Mouse (Mus musculus) forelimb bud, embryonic 11.5 days (tissue): ENCODE measurements at regions not wholly inside any gene's neighbourhood (a gene's known extent, or its start where the extent isn't known, plus 50 kb on each side); places are given as distances from the start of the nearest gene placed in this dataset.
"Not testable (repeated sequence)": the region's sequence is repeated elsewhere in the genome, so short reads cannot be mapped to it uniquely, and the experiment has no call there.

Experiments used
- DNase-seq: peaks from one replicate; pipeline ENCODE4 v3.0.0-alpha.2; 2012; ENCODE audit warnings: low read depth, low spot score

DNA sequence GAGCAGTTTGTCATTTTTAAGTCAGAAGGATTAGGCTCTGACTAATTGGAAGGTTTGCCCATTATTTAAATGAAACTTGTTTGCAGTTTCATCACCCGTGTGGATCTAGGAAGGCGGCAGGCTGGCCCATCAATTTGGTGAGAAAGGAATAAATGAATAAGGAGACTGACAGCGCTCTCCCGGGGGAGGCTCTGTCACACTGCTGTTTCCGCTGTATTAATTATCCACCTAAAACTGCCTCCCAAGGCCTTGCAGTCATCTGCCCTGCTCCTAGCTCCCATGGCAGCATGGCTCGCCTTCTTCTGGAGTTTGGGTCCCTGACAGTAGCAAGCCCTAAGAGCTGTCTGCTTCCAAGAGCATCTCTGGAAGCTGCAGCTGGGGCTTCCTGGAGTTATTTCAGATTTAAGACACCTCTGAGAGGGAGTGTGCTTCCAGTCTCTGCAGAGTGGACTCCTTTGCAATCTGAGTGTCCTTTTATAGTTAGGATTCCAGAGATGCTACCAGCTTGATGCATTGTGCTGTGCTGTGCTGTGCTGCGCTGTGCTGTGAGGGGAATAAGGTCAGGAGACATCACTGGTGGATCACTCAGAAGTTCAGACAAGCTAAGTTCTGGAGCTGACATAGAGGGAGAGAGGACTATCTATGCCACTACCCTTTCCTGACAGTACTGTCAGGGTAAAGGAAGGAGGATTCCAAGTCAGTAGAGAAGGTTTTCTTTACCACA lies 452.9 kb upstream of the Arid1b start:
- no peak for DNase-seq

DNA sequence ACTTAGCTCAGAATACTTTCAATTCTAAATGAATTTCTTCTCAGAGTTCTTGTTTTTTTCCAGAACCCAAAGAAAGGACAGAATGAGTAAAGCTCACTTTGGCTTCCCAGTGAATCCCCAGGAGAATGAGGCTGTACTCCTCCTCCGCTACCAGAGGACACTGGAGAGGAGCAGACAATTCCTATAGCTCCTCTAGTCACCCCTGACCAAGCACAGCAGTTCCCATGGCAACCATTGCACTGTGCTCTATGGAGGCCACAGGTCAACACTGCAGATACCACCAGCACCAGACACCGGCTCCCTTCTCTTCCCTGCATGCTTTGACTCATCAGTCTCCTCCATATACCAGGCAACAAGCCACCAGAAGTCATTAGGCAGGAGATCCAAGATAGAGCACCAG lies 447.6 kb upstream of the Arid1b start:
- no peak for DNase-seq

DNA sequence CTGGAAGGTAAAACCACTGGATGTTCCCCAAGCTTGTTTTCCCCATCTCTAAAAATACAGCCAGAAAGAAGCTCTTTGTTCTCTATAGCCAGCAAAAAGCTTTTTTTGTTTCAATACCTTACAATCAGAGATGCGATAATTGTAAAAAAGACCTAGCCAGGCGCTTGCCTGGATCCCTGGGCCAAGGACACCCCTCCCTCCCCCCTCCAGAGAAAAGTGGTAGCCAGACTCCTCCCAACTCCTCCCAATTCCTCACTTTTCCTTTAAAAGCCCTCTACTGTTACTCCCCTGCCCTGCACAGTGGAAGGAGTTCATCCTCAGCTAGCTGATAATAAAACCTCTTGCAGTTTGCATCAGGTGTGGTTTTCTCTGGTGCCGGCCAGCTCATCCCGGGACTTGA lies 441.1 kb upstream of the Arid1b start:
- DNase-seq = not testable (repeated sequence)

DNA sequence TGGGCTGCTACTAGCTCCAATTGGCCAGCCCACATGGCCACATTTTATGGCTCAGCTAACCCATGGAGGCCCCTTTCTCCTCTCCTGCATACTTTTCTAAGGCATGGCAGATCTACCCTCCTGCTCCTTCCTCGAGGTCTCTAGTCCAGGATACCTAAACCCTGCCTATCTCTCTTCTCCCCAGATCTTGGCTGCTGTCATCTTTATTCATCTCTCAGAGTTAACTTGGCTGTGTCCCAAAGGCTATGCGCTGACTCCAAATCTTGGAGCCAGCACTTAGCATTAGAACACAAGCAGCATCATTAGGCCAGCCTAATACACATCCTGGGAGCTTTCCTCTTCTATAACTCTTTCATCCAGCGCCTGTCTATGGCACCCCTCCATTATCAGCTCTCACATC lies 430.5 kb upstream of the Arid1b start:
- no peak for DNase-seq

DNA sequence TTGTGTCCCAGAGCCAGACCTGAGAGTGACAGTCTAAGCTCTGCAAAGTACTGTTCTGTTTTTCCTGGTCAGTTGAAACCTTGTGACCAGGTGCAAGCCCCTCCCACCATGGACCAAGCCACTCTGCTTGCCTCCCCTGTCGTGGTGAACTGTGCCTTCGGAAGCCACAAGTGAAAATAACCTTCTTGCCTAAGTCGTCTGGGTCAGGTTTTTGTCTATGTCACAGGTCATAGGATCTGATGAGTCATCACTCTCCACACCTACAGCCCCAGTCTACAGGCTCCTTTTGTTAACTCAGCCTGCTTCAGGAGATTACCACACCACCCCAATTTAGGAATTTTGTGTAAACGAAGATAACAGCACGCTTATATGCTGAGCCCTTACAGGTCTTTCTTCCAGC lies 417.2 kb upstream of the Arid1b start:
- DNase-seq = no peak

DNA sequence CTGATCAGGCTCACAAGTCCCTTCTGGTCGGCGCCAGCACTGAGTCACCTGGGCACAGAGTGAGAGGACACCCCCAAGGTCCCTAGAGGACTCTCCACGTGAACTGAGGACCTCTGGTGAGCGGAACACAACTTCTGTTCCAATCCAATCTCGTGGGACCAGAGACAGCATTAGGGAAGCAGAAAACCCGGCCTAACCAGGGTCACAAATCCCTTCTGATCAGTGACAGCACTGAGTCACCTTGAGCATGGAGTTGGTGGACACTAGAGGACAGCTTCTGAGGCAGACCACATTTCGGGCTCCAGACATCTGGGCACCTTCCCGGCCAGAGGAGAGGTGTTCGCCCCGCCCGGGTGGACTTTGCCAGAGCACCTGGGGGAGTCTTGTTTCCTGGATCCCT lies 412.3 kb upstream of the Arid1b start:
- no peak for DNase-seq

DNA sequence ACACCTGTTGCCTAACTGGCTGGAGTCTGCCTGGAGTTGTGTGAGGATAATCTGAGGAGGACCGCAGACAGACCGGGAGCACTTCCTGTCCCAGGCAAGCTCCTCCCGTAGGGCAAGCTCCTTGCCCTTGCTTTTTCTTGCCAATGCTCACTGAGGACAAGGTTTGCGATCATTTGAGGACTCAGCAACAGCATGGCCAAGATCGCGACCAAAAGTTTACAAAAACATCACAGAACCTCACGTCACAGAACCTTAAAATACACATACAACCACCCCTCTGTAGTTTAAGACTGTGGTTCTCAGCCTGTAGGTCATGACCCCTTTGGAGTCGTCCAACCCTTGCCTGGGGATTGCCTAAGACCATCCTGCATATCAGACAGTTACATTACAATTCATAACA lies 383.7 kb upstream of the Arid1b start:
- no peak for DNase-seq

DNA sequence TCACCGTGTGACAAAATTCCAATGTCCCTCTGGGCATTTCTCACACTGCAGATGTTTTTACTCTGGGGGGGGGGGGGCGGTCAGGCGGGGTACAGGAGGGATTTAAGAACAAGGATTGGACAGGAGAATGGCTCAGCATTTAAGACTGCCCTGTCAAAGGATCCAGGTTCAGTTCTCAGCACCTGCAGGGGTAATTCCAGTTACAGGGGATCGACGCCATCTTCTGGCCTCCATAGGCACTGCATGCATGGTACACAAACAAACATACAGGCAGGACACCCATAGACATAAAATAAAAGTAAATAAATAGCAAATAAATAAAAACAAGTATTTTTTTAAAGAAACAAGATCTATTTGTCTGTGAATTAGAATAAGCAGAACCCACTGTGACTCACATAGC lies 383.1 kb upstream of the Arid1b start:
- DNase-seq = no peak

DNA sequence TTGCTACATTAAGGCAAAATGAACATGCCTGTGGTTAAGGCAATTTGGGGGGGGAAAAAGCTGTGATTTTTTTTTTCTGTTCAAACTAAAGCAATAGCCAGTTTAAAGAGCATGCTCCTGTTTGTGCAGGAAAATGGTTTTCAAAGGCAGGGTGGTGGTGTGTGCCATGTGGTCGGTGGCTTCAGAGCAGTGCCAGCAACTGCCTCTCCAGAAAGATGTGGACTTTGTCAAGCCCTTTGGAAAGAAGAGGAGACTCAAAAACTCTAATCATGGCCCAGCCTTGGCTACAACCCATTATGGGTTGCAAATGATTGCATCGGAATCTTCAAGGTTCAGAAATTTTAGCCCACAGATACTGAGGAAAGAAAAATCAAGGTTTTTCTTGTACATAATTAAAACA lies 382.4 kb upstream of the Arid1b start:
- DNase-seq = no peak

DNA sequence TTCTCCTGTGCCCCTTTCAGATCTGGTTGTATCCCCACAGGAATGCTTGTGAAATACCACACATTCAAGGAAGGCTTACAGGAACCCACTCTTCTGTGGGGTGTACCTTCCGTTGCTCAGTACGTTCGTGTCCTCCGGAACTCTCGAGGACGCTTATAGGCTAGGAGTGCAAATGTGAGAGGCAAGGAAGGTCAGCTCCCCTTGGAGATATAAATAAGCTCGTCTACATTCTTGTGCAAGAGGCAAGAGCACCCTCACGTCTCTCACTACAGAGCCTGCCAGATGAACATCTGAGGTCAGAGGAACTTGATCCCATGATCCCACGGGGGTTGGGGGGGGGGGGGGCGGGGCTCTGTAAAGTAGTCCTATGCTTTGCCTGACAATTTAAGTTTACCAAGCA lies 382.0 kb upstream of the Arid1b start:
- no peak for DNase-seq

DNA sequence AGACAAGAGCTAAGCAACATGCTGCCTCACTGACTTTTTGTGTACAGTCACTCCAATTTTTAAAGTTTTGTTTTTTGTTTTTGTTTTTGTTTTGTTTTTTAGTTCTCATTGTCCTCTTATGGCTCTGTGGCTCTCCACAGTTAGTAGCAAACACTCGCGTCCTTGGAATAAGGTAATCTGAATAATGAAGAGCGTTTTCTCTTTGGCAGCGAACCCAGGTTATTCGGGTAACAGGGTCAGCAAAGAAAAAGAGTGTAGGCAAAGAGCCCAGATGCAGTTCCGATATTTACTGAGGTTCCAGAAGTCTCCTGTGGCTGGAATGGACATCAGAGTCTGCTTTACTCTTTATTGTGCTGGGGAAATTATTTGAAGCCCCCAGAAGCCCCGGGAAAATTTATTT lies 381.4 kb upstream of the Arid1b start:
- no peak for DNase-seq

DNA sequence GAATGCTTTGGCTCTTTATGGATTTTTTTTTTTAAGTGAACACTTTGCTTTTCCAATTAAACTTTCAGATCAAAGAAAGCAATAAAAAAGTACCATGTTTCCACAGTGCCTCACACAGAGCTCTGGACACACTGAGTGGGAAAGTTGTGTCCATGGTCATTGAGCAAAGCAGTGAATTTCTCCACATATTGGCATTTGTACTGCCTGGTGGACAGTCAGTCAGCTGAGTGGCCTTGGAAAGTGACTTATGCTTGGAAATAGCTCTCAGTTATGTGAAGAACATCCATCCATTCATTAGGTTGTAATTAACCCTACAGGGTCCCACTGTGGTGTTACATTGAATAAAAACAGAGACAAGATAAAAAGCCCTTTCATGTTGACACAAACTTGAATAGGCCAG lies 373.8 kb upstream of the Arid1b start:
- DNase-seq = no peak

DNA sequence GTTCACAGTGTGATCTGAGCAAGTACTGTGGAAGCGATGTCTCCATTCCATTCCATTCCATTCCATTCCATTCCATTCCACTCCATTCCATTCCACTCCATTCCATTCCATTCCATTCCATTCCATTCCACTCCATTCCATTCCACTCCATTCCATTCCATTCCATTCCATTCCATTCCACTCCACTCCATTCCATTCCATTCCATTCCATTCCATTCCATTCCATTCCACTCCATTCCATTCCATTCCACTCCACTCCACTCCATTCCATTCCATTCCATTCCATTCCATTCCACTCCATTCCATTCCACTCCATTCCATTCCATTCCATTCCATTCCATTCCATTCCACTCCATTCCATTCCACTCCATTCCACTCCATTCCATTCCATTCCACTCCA lies 368.0 kb upstream of the Arid1b start:
- DNase-seq = not testable (repeated sequence)

DNA sequence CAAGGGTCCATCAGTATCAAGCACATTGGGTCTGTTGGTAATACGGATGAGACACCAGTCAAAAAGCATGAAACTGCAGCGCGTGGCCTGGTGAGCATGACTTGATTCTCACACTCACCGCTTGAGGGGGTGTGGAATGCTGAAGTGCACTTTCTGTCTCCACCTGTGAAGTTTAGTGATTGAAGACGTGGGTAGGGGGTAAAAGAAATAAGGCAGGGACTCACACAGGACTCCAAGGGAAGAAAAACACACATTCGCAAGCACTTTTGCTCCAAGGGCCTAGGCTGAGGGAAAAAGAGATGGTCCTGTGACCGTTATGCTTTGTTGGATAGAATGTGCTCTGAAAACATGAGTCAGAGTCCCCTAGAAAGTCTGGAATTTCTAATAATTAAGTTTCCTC lies 366.6 kb upstream of the Arid1b start:
- DNase-seq = no peak

DNA sequence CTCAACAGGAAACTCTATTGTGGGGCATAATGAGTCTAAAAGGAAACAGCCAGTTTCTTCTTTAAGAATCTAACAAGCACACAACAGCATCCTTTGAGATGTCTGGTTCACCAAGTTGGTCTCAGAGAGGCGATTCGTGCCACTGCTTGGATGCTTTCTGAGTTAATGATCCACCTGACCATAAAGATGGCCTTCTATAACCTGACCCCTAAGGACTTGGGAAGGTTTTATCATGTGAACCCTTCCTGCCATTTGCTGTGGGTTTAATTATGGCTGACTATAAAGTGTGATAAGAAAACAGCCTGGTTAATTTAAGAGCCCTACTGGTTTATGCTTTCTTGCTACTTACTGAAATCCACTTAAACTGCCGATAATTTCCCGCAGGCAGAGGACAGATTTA lies 363.0 kb upstream of the Arid1b start:
- peak; percentile 2 for DNase-seq

DNA sequence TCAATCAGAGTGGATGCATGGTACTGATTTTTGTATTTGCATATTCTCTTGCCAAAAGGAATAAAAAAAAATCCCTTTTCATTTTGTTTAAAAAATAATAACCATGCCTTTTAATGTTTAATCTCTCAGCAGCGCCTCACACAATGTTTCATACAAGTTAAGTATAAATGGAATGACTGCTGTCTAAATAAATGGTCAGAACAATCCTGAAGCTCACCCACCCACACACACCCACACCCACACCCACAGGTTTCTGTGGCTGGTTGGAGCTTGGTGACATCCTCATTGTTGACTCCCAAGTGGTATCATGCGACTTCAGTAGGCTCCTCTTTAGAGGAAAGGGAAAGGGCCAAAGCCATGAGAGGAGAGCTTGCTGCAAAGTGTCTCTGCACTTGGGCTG lies 361.6 kb upstream of the Arid1b start:
- no peak for DNase-seq

DNA sequence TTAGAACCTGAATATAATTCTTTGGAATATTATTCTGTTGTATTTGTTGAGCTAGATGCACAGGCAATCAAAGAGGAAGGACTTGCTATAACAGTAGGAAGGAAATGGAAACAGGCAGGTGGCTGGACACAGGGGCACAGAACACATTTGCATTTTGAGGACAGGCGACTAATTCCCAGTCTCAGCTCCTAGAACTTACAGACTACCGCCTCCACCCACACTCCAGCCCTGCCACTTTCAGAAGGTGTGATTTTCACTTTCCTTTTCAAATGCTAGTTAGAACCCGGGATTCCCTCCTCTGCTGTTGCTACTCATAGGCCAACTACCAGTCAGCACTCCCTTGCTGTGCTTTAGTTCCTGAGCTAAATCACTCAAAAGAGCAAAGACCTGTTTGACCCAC lies 360.4 kb upstream of the Arid1b start:
- DNase-seq = no peak

DNA sequence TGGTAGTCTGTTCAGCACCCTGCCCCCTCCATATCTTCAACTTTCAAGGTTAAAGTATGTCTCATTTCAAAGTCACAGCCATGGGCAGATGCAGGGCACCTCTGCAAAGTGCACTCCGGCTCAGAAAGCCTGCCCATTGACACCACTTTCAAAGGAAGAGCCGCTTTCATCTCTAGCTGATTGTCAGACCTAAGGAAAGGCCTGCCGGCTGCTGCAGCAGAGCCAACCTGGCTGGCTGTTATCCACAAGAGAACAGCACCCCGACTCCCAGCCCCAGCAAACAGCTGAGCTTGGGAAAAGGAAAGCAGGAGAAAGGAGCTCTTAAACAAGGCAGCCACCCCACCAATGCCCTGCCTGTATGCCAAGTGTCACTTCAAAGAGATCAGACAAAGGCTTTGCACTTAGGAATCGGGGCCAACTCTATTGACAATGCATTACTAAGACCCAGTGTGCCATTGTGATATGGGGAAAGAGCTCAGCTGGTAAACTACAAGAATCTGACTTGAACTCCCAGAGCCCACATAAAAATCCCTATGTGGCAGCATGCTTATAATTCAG lies 357.3 kb upstream of the Arid1b start:
- no peak for DNase-seq

DNA sequence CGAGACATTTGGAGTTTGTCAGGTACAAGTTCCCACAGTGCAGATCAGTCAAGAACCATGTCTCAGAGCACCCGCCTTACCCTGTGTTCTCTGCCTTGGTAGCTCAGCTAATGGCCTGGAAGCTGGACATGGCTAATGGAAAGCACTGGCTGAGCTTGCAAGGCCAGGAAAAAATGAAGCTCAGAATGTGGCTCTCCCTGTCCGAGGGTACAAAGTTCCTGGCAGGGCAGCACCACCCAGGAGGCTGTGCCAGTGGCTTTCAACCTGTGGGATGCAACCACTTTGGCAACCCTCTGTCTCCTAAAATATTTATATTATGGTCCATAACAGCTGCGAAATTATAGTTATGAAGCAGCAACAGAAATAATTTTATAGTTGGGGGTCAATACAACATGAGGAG lies 354.6 kb upstream of the Arid1b start:
- DNase-seq = no peak

DNA sequence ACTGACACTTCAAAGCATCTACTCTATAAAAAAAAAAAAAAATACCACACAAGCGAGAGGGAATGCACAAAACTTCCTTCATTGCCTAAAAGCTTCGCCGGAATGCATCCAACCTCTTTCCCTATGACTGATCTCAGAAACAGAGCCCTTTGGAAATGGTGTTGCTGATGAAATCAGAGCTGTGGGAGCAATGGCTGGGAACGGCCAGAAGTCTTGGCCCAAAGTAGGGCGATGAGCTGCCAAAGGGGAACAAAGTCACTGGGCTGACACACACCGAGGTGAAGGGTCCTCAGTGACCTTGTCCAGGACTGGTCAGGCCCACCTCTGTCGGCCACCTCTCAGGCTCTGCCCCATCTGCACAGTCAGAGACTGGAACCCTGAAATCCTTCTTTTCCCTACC lies 353.6 kb upstream of the Arid1b start:
- DNase-seq = no peak

DNA sequence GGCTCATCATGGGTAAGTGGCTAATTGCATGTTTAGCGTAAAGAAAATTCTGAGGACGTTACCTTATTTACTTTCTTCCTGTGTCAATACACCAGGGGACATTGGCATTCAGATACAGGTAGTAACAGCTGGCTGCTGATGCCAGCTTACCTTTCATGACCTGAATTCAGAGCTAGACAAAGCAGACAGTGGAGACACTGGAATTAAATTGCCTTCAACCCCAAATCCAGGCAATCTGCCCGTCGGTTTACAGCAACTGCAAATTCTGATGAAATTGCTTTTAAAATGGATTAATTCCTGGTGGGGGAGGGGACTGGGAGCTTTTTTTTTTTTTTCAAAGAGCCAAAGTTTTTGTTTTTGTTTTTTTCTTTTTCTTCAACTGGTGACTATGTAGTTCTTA lies 353.0 kb upstream of the Arid1b start:
- DNase-seq = no peak

DNA sequence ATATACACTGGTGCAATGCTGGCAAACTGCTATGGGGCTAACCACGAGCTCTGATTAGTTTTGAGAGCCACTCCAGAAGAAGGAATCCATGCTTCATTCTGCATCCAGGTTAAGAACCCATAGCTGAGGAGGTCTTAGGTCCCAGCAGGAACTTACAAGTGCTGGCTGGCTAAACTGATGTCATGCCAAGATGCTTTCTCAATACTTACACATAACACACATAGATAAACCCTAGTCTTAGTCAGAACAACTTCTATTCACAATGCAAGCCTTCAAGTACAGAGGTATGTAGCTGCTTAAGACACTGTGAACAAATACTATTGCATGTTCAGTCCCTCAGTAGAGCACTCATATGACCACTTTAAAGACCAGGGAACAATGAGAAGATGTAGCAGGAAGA lies 352.1 kb upstream of the Arid1b start:
- DNase-seq = no peak

DNA sequence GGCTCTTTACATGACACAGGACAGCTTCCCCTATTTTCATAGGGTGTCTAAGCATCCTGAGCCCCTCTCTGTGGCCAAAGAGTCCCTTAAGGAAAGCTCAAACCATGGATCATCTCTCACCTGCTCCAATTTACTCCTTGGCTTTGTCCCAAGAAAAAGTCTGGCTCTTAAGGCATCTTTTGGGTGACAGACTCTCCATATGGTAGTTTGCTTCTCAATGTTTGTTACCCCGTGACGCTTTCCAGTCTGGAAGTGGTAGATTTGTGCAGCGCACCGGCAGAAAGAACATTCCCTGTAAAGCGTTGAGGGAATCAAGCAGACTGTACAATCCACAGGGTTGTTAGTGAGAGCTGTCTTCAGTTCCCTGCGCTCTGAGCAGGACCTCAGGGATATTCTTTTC lies 350.8 kb upstream of the Arid1b start:
- DNase-seq = no peak

DNA sequence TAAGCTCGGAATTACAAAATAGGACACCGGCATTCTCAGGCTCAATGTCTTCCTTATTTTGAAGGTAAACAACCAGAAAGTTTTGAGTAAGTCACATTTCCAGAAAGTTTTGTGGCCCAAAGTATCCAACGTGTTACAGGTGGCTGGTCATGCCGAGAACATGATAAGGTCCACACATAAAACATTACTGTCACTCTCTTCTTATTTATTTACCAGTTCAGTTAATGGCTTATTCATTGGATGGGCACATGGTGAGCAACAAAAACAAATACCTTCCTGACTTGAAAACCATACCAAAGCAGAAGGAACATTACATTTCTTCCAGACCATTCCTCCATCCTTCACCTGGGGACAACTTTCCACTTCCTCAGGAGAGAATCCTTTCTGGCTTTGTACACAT lies 345.5 kb upstream of the Arid1b start:
- no peak for DNase-seq
